Mouse (Mus musculus) myocyte (in vitro differentiated cells): Measurements from ENCODE around the gene Bmp2k. TPM values are rescaled to one million over a fixed set of nuclear protein-coding genes. Genes with fewer than 3 reads are reported as not detected.

Experiments used
- H3K27me3 ChIP-seq: one replicate; pipeline ENCODE4 v1.6.1; 2011; ENCODE audit not compliant: control insufficient read depth, insufficient read depth, insufficient read length
- H3K36me3 ChIP-seq: one replicate; pipeline ENCODE4 v1.6.1; 2011; ENCODE audit not compliant: control insufficient read depth, insufficient read depth
- H3K4me2 ChIP-seq: one replicate; pipeline ENCODE4 v1.6.1; 2011; ENCODE audit warnings: low read depth, control low read depth
- H3K4me3 ChIP-seq: one replicate; pipeline ENCODE4 v1.5.1; 2011; ENCODE audit warnings: mild to moderate bottlenecking, control low read depth, moderate library complexity
- H3K79me2 ChIP-seq: one replicate; pipeline ENCODE4 v1.6.1; 2011; ENCODE audit not compliant: control insufficient read depth, insufficient read depth
- H3ac ChIP-seq: one replicate; pipeline ENCODE4 v1.6.1; 2011; ENCODE audit not compliant: control insufficient read depth, insufficient read length
- CEBPB ChIP-seq: IDR thresholded peaks from 2 replicates; pipeline ENCODE4 v1.6.1; 2011; ENCODE audit warnings: mild to moderate bottlenecking, moderate library complexity; ENCODE audit not compliant: poor library complexity, insufficient read depth, severe bottlenecking
- E2F4 ChIP-seq: IDR thresholded peaks from one replicate; pipeline ENCODE4 v1.6.1; 2011; ENCODE audit warnings: mild to moderate bottlenecking, control low read depth, moderate library complexity; ENCODE audit not compliant: insufficient read depth
- MAX ChIP-seq: IDR thresholded peaks from one replicate; pipeline ENCODE4 v1.6.1; 2011; ENCODE audit warnings: low read depth, mild to moderate bottlenecking, control low read depth
- MYOD1 ChIP-seq, 3 experiments: IDR thresholded peaks; one replicate each; pipeline ENCODE4 v1.6.1; 2011; ENCODE audit warnings: control low read depth in 2 of 3, low read depth in 2 of 3, mild to moderate bottlenecking in 2 of 3, moderate library complexity in 1 of 3; ENCODE audit not compliant: insufficient read length in 2 of 3, control insufficient read depth in 1 of 3
- MYOG ChIP-seq, 3 experiments: IDR thresholded peaks; one replicate each; pipeline ENCODE4 v1.6.1; 2011; ENCODE audit warnings: control low read depth in 2 of 3, low read depth in 2 of 3, mild to moderate bottlenecking in 2 of 3; ENCODE audit not compliant: insufficient read length in 2 of 3, control insufficient read depth in 1 of 3, insufficient read depth in 1 of 3
- POLR2A ChIP-seq: IDR thresholded peaks from one replicate; pipeline ENCODE4 v1.6.1; 2011; ENCODE audit warnings: low read depth, mild to moderate bottlenecking, control low read depth, moderate library complexity; ENCODE audit not compliant: insufficient read length
- POLR2AphosphoS2 ChIP-seq: IDR thresholded peaks from one replicate; pipeline ENCODE4 v1.6.1; 2011; ENCODE audit warnings: low read depth, control low read depth; ENCODE audit not compliant: insufficient read length
- REST ChIP-seq: IDR thresholded peaks from one replicate; pipeline ENCODE4 v1.6.1; 2011; ENCODE audit warnings: mild to moderate bottlenecking, control low read depth, moderate library complexity; ENCODE audit not compliant: insufficient read depth, insufficient read length
- SRF ChIP-seq: IDR thresholded peaks from one replicate; pipeline ENCODE4 v1.6.1; 2011; ENCODE audit warnings: low read depth; ENCODE audit not compliant: control insufficient read depth, insufficient read length
- TCF12 ChIP-seq: IDR thresholded peaks from one replicate; pipeline ENCODE4 v1.6.1; 2011; ENCODE audit warnings: mild to moderate bottlenecking, control low read depth; ENCODE audit not compliant: poor library complexity, insufficient read depth, severe bottlenecking
- TCF3 ChIP-seq: IDR thresholded peaks from one replicate; pipeline ENCODE4 v1.6.1; 2011; ENCODE audit warnings: low read depth, control low read depth; ENCODE audit not compliant: insufficient read length
- USF1 ChIP-seq: IDR thresholded peaks from one replicate; pipeline ENCODE4 v1.6.1; 2011; ENCODE audit warnings: low read depth, mild to moderate bottlenecking, control low read depth, moderate library complexity
- polyA plus RNA-seq: library from polyadenylated mRNA; unstranded; fragments of >200 nt; fragmentation: generic; extraction: Trizol; gene quantifications from one replicate; pipeline ENCODE4 v1.2.1, GENCODE M21; 2012; ENCODE audit warnings: missing spikeins

Bmp2k gene
- polyA plus RNA-seq, 1 experiment: 5.2 TPM

GRCm38 (mm10) chr5:96986850-96987249 is 10.6 kb upstream of the Bmp2k start:
- Histone ChIP-seq H3ac (no peak overlapping the region), H3K4me3 (no peak overlapping the region), H3K36me3 (no peaks in the 10 kb centered on the region), H3K27me3 (no peaks in the 10 kb centered on the region), H3K4me2 (no peak overlapping the region), H3K79me2 (no peaks in the 10 kb centered on the region)
- TF ChIP-seq POLR2AphosphoS2 (no peak), TCF12 (no peak), E2F4 (no peak), USF1 (no peak), MAX (no peak), TCF3 (no peak)

- Histone ChIP-seq H3K27me3 (no peaks in the 10 kb centered on the region), H3K4me2 (no peak overlapping the region), H3K79me2 (no peaks in the 10 kb centered on the region), H3ac (no peak overlapping the region), H3K36me3 (no peaks in the 10 kb centered on the region), H3K4me3 (no peak overlapping the region)
- no peak for TF ChIP-seq POLR2AphosphoS2
- no peak for TF ChIP-seq USF1
- no peak for TF ChIP-seq MYOG (IDR thresholded peaks at IDR 0.05; ENCODE audit: control insufficient read depth in 1 of 3, insufficient read depth in 1 of 3, insufficient read length in 2 of 3, low read depth in 2 of 3)
- TF ChIP-seq MYOD1 (IDR thresholded peaks at IDR 0.05; ENCODE audit: control insufficient read depth in 1 of 3, insufficient read length in 2 of 3, low read depth in 2 of 3): no peak
- TF ChIP-seq CEBPB: no peak
- TF ChIP-seq POLR2A: no peak
- no peak for TF ChIP-seq TCF12
- no peak for TF ChIP-seq MAX
- TF ChIP-seq E2F4: no peak
- TF ChIP-seq TCF3: no peak
- no peak for TF ChIP-seq REST
- TF ChIP-seq SRF: no peak
Observed at GRCm38 (mm10) chr5:96988880-96989279, 8.6 kb upstream of the Bmp2k start.

- Histone ChIP-seq H3K4me3 (no peak overlapping the region), H3K27me3 (no peaks in the 10 kb centered on the region), H3K4me2 (no peak overlapping the region), H3K79me2 (no peaks in the 10 kb centered on the region), H3K36me3 (no peaks in the 10 kb centered on the region), H3ac (no peak overlapping the region)
- TF ChIP-seq SRF: no peak
- TF ChIP-seq POLR2AphosphoS2: no peak
- no peak for TF ChIP-seq USF1
- TF ChIP-seq TCF3: no peak
- TF ChIP-seq POLR2A: no peak
- TF ChIP-seq TCF12: no peak
- TF ChIP-seq CEBPB: no peak
- no peak for TF ChIP-seq MAX
- no peak for TF ChIP-seq MYOD1 (IDR thresholded peaks at IDR 0.05; ENCODE audit: control insufficient read depth in 1 of 3, insufficient read length in 2 of 3, low read depth in 2 of 3)
- TF ChIP-seq MYOG (IDR thresholded peaks at IDR 0.05; ENCODE audit: control insufficient read depth in 1 of 3, insufficient read depth in 1 of 3, insufficient read length in 2 of 3, low read depth in 2 of 3): no peak
- no peak for TF ChIP-seq REST
Observed at GRCm38 (mm10) chr5:96991156-96991555, 6.3 kb upstream of the Bmp2k start.

GRCm38 (mm10) chr5:96992651-96993050 is 4.8 kb upstream of the Bmp2k start:
- Histone ChIP-seq H3ac (no peak overlapping the region), H3K4me2 (no peak overlapping the region), H3K79me2 (no peaks in the 10 kb centered on the region), H3K4me3 (no peak overlapping the region), H3K36me3 (no peaks in the 10 kb centered on the region), H3K27me3 (no peaks in the 10 kb centered on the region)
- TF ChIP-seq CEBPB (no peak), MYOD1 (IDR thresholded peaks at IDR 0.05; ENCODE audit: control insufficient read depth in 1 of 3, insufficient read length in 2 of 3, low read depth in 2 of 3) (no peak), E2F4 (no peak), TCF3 (no peak), MAX (no peak), TCF12 (no peak), POLR2AphosphoS2 (no peak), USF1 (no peak), MYOG (IDR thresholded peaks at IDR 0.05; ENCODE audit: control insufficient read depth in 1 of 3, insufficient read depth in 1 of 3, insufficient read length in 2 of 3, low read depth in 2 of 3) (no peak), POLR2A (no peak), SRF (no peak), REST (no peak)

- Histone ChIP-seq H3K4me3 (no peak overlapping the region), H3K36me3 (no peaks in the 10 kb centered on the region), H3K4me2 (no peak overlapping the region), H3ac (no peak overlapping the region), H3K27me3 (no peaks in the 10 kb centered on the region), H3K79me2 (no peaks in the 10 kb centered on the region)
- no peak for TF ChIP-seq MYOD1 (IDR thresholded peaks at IDR 0.05; ENCODE audit: control insufficient read depth in 1 of 3, insufficient read length in 2 of 3, low read depth in 2 of 3)
- TF ChIP-seq POLR2AphosphoS2: no peak
- no peak for TF ChIP-seq MYOG (IDR thresholded peaks at IDR 0.05; ENCODE audit: control insufficient read depth in 1 of 3, insufficient read depth in 1 of 3, insufficient read length in 2 of 3, low read depth in 2 of 3)
- TF ChIP-seq TCF12: no peak
- no peak for TF ChIP-seq MAX
- TF ChIP-seq E2F4: no peak
Observed at GRCm38 (mm10) chr5:96993057-96993456, 4.4 kb upstream of the Bmp2k start.
